Mouse (Mus musculus) heart, adult 2 months (tissue): Measurements from ENCODE around the gene Zfp493.

Experiments used
- CTCF ChIP-seq: fragments of 200-600 bp; IDR thresholded peaks from 2 replicates; pipeline ENCODE4 v1.8.1; 2022; ENCODE audit warnings: antibody characterized with exemption, mild to moderate bottlenecking, moderate library complexity
- EP300 ChIP-seq: fragments of 200-500 bp; IDR thresholded peaks from 2 replicates; pipeline ENCODE4 v1.6.1; 2011; ENCODE audit warnings: low read depth, low read length, control low read depth; ENCODE audit not compliant: insufficient read depth
- POLR2A ChIP-seq: fragments of 200-500 bp; IDR thresholded peaks from 2 replicates; pipeline ENCODE4 v1.6.1; 2011; ENCODE audit warnings: mild to moderate bottlenecking, low read depth, low read length, control low read depth; ENCODE audit not compliant: insufficient read depth

- TF ChIP-seq POLR2A: no peak
- no peak for TF ChIP-seq CTCF
- TF ChIP-seq EP300: no peak
These were observed 12.5 kb downstream of the Zfp493 start for GRCm38 (mm10) chr13:67791921-67792455.
